Mouse (Mus musculus) MEL (cell line): Measurements from ENCODE around the gene Ppif.
A peak's percentile ranks its signal among the peaks of the same experiment; 100 is the strongest.

ENCODE experiments used
- CHD1 ChIP-seq: IDR thresholded peaks from 2 replicates; pipeline ENCODE4 v1.6.1; 2012; ENCODE audit warnings: low read depth, mild to moderate bottlenecking, inconsistent platforms, low read length, improper control_type of control experiment
- CHD2 ChIP-seq: IDR thresholded peaks from 2 replicates; pipeline ENCODE4 v1.6.1; 2011; ENCODE audit warnings: low read length, improper control_type of control experiment
- CTCF ChIP-seq, 3 experiments: IDR thresholded peaks in 2 of 3; conservative IDR thresholded peaks in 1 of 3; 2 replicates each; pipeline ENCODE4 v1.5.1; 2011 to 2012; ENCODE audit warnings: low read length in 3 of 3, low read depth in 2 of 3, mild to moderate bottlenecking in 2 of 3, improper control_type of control experiment in 1 of 3, inconsistent platforms in 1 of 3, mixed read lengths in 1 of 3, moderate library complexity in 1 of 3; ENCODE audit not compliant: control insufficient read depth in 1 of 3, insufficient read depth in 1 of 3, poor library complexity in 1 of 3, severe bottlenecking in 1 of 3
- ELF1 ChIP-seq: IDR thresholded peaks from 2 replicates; pipeline ENCODE4 v1.6.1; 2014; ENCODE audit warnings: low read depth, mild to moderate bottlenecking, inconsistent platforms, low read length, improper control_type of control experiment, moderate library complexity
- EP300 ChIP-seq, 2 experiments: IDR thresholded peaks; 2 replicates each; pipeline ENCODE4 v1.6.1; 2011; ENCODE audit warnings: improper control_type of control experiment in 2 of 2, low read length in 2 of 2, low read depth in 1 of 2, mild to moderate bottlenecking in 1 of 2
- GATA1 ChIP-seq: IDR thresholded peaks from 2 replicates; pipeline ENCODE4 v1.6.1; 2011; ENCODE audit warnings: low read depth, low read length, improper control_type of control experiment
- MAFK ChIP-seq: IDR thresholded peaks from 2 replicates; pipeline ENCODE4 v1.6.1; 2011; ENCODE audit warnings: low read depth, mild to moderate bottlenecking, low read length, improper control_type of control experiment, borderline replicate concordance
- MAX ChIP-seq: IDR thresholded peaks from 2 replicates; pipeline ENCODE4 v1.6.1; 2011; ENCODE audit warnings: low read length, improper control_type of control experiment
- POLR2A ChIP-seq, 2 experiments: IDR thresholded peaks; 2 replicates each; pipeline ENCODE4 v1.6.1; 2011 to 2012; ENCODE audit warnings: low read length in 2 of 2, mild to moderate bottlenecking in 2 of 2, control low read depth in 1 of 2, improper control_type of control experiment in 1 of 2, low read depth in 1 of 2, moderate library complexity in 1 of 2; ENCODE audit not compliant: control insufficient read depth in 1 of 2, insufficient read depth in 1 of 2, poor library complexity in 1 of 2
- RAD21 ChIP-seq: IDR thresholded peaks from 2 replicates; pipeline ENCODE4 v1.6.1; 2011; ENCODE audit warnings: mild to moderate bottlenecking, low read depth, low read length, improper control_type of control experiment
- SIN3A ChIP-seq: IDR thresholded peaks from 2 replicates; pipeline ENCODE4 v1.6.1; 2012; ENCODE audit warnings: low read length, improper control_type of control experiment, inconsistent platforms
- TBP ChIP-seq: IDR thresholded peaks from 2 replicates; pipeline ENCODE4 v1.8.0; 2011; ENCODE audit warnings: low read depth, low read length, improper control_type of control experiment
- USF2 ChIP-seq, 2 experiments: IDR thresholded peaks; 2 replicates each; pipeline ENCODE4 v1.6.1; 2011 to 2012; ENCODE audit warnings: improper control_type of control experiment in 2 of 2, low read length in 2 of 2, borderline replicate concordance in 1 of 2, inconsistent platforms in 1 of 2, low read depth in 1 of 2, mild to moderate bottlenecking in 1 of 2; ENCODE audit not compliant: insufficient read depth in 1 of 2
- ZMIZ1 ChIP-seq: IDR thresholded peaks from 2 replicates; pipeline ENCODE4 v1.6.1; 2012; ENCODE audit warnings: low read depth, mild to moderate bottlenecking, inconsistent platforms, low read length, improper control_type of control experiment, moderate library complexity

DNA sequence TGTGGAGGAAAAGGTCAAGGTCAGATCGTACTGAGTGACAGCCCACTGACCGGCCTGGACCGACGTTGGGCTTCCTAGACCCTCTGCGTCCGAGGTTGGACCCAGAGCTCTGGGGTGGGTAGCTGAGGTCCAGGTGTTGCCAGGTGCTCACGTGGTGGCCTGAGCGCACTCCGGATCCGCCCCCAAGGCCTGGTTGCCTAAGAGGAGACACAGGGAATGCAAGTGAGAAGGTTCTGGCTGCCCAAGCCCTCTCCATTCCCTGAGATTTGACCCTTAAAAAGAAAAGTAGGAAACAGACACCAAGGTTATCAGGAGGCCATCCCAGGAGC lies 579 bp downstream of the Ppif start:
- TF ChIP-seq MAX, result no peak
- TF ChIP-seq CTCF (IDR thresholded peaks at IDR 0.05 in 2 of 3, conservative IDR thresholded peaks at IDR 0.05 in 1 of 3; ENCODE audit: control insufficient read depth in 1 of 3, insufficient read depth in 1 of 3, low read depth in 2 of 3, low read length in 3 of 3, poor library complexity in 1 of 3, severe bottlenecking in 1 of 3), result no peak
- TF ChIP-seq EP300 (IDR thresholded peaks at IDR 0.05; ENCODE audit: low read depth in 1 of 2, low read length in 2 of 2), result no peak
- no peak for TF ChIP-seq POLR2A (IDR thresholded peaks at IDR 0.05; ENCODE audit: control insufficient read depth in 1 of 2, insufficient read depth in 1 of 2, low read depth in 1 of 2, low read length in 2 of 2, poor library complexity in 1 of 2)
- no peak for TF ChIP-seq USF2 (IDR thresholded peaks at IDR 0.05; ENCODE audit: borderline replicate concordance in 1 of 2, insufficient read depth in 1 of 2, low read depth in 1 of 2, low read length in 2 of 2)
- no peak for TF ChIP-seq GATA1
- no peak for TF ChIP-seq MAFK
- TF ChIP-seq ELF1, result no peak
- no peak for TF ChIP-seq ZMIZ1
- TF ChIP-seq TBP, result no peak
- no peak; the same call in 1 of the 2 replicates for TF ChIP-seq SIN3A
- TF ChIP-seq CHD2, result no peak
- 0 out of 2 replicates have a peak, but pooled peaks have one; percentile 10 for TF ChIP-seq CHD1
- no peak for TF ChIP-seq RAD21
